Mouse (Mus musculus): ENCODE results near the gene Creb3.

- no peak for TF ChIP-seq POLR2A (IDR thresholded peaks at IDR 0.05; ENCODE audit: low read depth, low read length)
- TF ChIP-seq CTCF (IDR thresholded peaks at IDR 0.05; ENCODE audit: extremely low read depth, insufficient read length, insufficient replicate concordance, low read depth, low read length) = no peak; the same call in 1 of the 2 replicates
Measured at GRCm38 (mm10) chr4:43528487-43528886, 33.6 kb upstream of the Creb3 start.
